Mouse (Mus musculus): ENCODE results near the gene Prph. TPM values are rescaled to one million over a fixed set of nuclear protein-coding genes. Genes with fewer than 3 reads are reported as not detected.
"Not testable (repeated sequence)": the region's sequence is repeated elsewhere in the genome, so short reads cannot be mapped to it uniquely, and the experiment has no call there.

Gene Prph
- polyA plus RNA-seq, 1 experiment = 37.7 TPM

DNA sequence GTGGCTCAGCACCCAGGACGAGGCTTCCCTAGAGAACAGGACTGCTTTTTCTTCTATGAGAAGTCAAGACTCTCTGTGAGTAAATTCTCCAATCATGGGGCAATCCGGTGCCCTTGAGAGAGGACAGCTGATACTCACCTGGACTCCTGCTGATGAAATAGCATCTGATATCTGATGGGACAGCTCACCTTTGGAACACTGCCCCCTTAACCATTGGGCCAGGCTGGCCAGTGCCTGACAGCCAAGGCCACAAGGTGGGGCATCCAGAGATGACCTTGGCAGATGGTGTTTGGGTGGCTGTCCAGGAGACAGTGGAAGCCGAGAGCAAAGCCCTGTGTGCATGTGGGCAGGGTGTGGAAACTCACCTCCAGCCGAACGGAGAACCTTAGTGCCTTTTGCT is 12.6 kb upstream of the Prph start:
- no peak for TF ChIP-seq POLR2A (IDR thresholded peaks at IDR 0.05; ENCODE audit: borderline replicate concordance, insufficient read depth, low read length)
- TF ChIP-seq CTCF (IDR thresholded peaks at IDR 0.05; ENCODE audit: borderline replicate concordance, insufficient read depth, low read depth, low read length) = no peak
- Histone ChIP-seq H3K4me3 (replicated peaks; ENCODE audit: insufficient read depth, low read depth, low read length) (no peak overlapping the region), H3K4me1 (ENCODE audit: control insufficient read depth, insufficient read depth, low read length) (no peaks in the 10 kb centered on the region), H3K27me3 (ENCODE audit: control insufficient read depth, insufficient read depth, low read length) (no peaks in the 10 kb centered on the region), H3K27ac (ENCODE audit: insufficient read depth, low read length) (no peak overlapping the region)
- no peak for DNase-seq
- 82% methylated on average over 5 of the region's 5 CpGs for WGBS

DNA sequence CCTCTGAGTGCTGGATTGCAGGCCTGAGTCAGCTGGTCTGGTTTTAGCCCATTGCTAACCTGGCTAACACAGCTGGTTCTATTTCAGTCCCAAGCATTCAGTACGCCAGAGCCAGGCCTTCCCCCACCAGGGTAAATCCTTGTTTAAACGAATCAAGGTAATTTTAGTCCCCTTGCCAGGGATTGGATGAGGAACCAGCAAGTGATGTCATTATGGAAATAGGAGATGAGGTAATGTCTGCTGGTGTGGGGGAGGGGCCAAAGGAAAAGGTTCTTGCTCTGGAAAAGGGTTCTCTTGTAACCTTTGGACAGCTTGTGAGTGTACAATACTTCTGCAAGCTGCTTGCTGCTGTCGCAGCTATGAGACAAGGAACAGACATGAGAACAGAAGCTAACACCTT is 10.1 kb upstream of the Prph start:
- Histone ChIP-seq H3K4me1 (ENCODE audit: control insufficient read depth, insufficient read depth, low read length) (no peaks in the 10 kb centered on the region), H3K27ac (ENCODE audit: insufficient read depth, low read length) (no peak overlapping the region), H3K4me3 (replicated peaks; ENCODE audit: insufficient read depth, low read depth, low read length) (no peak overlapping the region), H3K27me3 (ENCODE audit: control insufficient read depth, insufficient read depth, low read length) (no peaks in the 10 kb centered on the region)
- no peak for DNase-seq
- TF ChIP-seq CTCF (IDR thresholded peaks at IDR 0.05; ENCODE audit: borderline replicate concordance, insufficient read depth, low read depth, low read length) (no peak), POLR2A (IDR thresholded peaks at IDR 0.05; ENCODE audit: borderline replicate concordance, insufficient read depth, low read length) (no peak)
- WGBS = 83% methylated on average over 3 of the region's 3 CpGs

DNA sequence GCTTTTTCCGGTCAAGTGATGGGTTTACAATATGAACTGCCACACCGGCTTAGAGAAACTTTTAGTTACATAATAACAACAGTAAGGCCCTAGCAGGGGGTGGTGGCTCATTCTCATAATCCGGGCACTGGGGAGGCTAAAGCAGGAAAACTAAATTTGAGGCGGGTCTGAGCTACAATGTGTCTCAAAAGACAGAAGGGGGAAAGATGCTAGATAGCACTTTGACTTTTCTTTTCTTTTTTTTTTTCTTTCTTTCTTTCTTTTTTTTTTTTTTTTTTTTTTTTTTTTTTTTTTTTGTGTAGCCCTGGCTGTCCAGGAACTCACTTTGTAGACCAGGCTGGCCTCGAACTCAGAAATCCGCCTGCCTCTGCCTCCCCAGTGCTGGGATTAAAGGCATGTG is 9.2 kb upstream of the Prph start:
- not testable (repeated sequence) for H3K4me1 ChIP-seq (ENCODE audit: control insufficient read depth, insufficient read depth, low read length); H3K27me3 ChIP-seq (ENCODE audit: control insufficient read depth, insufficient read depth, low read length); H3K27ac ChIP-seq (ENCODE audit: insufficient read depth, low read length); DNase-seq; H3K4me3 ChIP-seq (replicated peaks; ENCODE audit: insufficient read depth, low read depth, low read length)
- WGBS = 80% methylated on average over 6 of the region's 6 CpGs

DNA sequence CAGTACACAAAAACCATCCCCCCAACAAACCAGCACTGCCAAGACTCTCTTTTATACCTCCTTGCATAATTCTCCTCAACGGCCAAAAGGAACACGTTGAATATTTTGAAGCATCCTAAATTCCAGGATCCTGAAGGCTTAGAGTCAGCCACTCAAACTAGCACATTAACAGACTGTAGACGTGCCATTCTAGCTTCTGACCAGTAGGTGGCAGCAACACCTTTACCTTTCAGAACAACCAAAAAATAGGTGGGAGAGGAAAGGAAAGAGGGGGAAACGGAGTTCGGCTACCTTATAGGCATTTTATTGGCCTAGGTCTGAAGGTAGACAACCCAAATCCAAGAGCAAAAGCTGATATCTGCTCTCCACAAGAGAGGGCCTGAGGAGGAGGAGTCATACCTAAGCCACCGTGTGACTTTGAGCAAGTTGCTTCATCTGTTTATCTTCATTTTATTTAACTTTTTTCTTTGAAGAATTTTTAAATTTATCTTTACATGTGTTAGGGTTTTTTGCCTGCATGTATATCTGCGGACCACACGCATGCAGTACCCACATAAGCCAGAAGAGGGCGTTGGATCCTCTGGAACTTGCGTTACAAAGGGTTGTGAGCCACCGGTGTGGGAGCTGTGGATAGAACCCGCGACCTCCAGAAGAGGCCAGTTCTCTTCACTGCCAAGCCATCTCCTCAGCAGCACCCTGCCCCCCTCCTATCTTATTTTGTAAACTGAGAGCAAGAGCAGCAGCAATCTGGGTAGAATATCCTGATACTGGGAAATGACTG is 5.3 kb upstream of the Prph start:
- DNase-seq = peak; percentile 55 to 63
- peak; percentile 58 for TF ChIP-seq CTCF (IDR thresholded peaks at IDR 0.05; ENCODE audit: borderline replicate concordance, insufficient read depth, low read depth, low read length)
- TF ChIP-seq POLR2A (IDR thresholded peaks at IDR 0.05; ENCODE audit: borderline replicate concordance, insufficient read depth, low read length) = no peak
- no peaks in the 10 kb centered on the region for H3K4me1 ChIP-seq (ENCODE audit: control insufficient read depth, insufficient read depth, low read length)
- no peak overlapping the region for H3K27ac ChIP-seq (ENCODE audit: insufficient read depth, low read length)
- WGBS = 36% methylated on average over 13 of the region's 13 CpGs
- H3K27me3 ChIP-seq (ENCODE audit: control insufficient read depth, insufficient read depth, low read length) = no peaks in the 10 kb centered on the region
- no peak overlapping the region for H3K4me3 ChIP-seq (replicated peaks; ENCODE audit: insufficient read depth, low read depth, low read length)

DNA sequence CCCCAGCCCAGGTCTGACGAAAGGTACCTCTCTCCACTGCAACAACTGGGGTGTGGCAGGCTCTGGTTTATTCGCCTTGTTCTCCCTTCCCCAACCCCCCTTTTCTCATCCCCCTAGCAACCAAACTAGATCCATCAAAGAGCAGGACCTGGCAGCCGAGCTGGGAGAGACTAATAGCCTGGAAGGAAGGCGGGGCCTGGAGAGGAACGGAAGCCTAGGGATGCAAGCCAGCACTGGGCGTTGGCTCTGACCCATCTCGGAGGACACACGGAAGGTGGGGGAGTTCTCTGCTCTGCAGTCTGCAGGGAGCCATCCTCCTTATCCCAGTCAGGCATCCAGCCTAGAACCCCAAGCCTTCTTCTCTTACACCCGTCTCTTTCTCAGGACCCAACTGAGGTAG is 1.6 kb upstream of the Prph start:
- Histone ChIP-seq H3K27ac (ENCODE audit: insufficient read depth, low read length) (no peak overlapping the region), H3K4me3 (replicated peaks; ENCODE audit: insufficient read depth, low read depth, low read length) (no peak overlapping the region), H3K4me1 (ENCODE audit: control insufficient read depth, insufficient read depth, low read length) (no peaks in the 10 kb centered on the region; the same call in 1 of the 2 replicates), H3K27me3 (ENCODE audit: control insufficient read depth, insufficient read depth, low read length) (no peaks in the 10 kb centered on the region; the same call in 1 of the 2 replicates)
- DNase-seq = no peak
- WGBS = 38% methylated on average over 9 of the region's 9 CpGs
- TF ChIP-seq POLR2A (IDR thresholded peaks at IDR 0.05; ENCODE audit: borderline replicate concordance, insufficient read depth, low read length) = no peak
- TF ChIP-seq CTCF (IDR thresholded peaks at IDR 0.05; ENCODE audit: borderline replicate concordance, insufficient read depth, low read depth, low read length) = no peak

DNA sequence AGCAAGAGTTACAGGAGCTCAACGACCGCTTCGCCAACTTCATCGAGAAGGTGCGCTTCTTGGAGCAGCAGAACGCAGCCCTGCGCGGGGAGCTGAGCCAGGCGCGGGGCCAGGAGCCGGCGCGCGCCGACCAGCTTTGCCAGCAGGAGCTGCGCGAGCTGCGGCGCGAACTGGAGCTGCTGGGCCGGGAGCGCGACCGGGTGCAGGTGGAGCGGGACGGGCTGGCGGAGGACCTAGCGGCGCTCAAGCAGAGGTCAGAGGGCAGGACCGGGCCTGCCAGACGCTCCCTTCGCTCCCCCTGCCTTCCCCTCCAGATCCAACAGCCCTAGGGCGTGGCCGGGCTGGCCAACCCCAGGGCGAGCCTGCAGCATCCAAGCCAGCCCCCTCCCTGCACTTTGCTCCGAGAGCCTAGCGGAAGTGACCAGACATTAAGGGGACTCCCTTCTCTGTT is 562 bp downstream of the Prph start:
- no peak for TF ChIP-seq POLR2A (IDR thresholded peaks at IDR 0.05; ENCODE audit: borderline replicate concordance, insufficient read depth, low read length)
- TF ChIP-seq CTCF (IDR thresholded peaks at IDR 0.05; ENCODE audit: borderline replicate concordance, insufficient read depth, low read depth, low read length) = no peak
- Histone ChIP-seq H3K27ac (ENCODE audit: insufficient read depth, low read length) (no peak overlapping the region), H3K27me3 (ENCODE audit: control insufficient read depth, insufficient read depth, low read length) (no peaks in the 10 kb centered on the region; the same call in 1 of the 2 replicates), H3K4me1 (ENCODE audit: control insufficient read depth, insufficient read depth, low read length) (no peaks in the 10 kb centered on the region; the same call in 1 of the 2 replicates), H3K4me3 (replicated peaks; ENCODE audit: insufficient read depth, low read depth, low read length) (peak overlapping the region; percentile 25)
- peak; percentile 34 to 42 for DNase-seq
- WGBS = under 1% methylated on average over 37 of the region's 37 CpGs

DNA sequence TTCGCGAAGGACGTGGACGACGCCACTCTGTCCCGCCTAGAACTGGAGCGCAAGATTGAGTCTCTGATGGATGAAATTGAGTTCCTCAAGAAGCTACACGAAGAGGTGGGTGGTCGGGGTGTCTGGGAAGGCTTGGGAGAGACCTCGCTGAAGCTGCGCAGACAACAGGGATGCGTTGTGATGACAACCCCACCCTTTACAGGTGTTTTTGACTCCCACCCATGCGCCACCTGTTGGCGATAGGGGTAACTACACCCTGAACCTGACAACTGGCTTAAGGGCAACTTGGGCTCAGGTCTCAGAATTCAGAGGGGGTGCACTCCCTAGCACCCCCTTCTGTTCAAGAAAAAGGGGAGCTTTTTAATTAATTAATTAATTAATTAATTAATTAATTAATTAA is 1.4 kb downstream of the Prph start:
- H3K4me3 ChIP-seq (replicated peaks; ENCODE audit: insufficient read depth, low read depth, low read length) = no peak overlapping the region
- 6% methylated on average over 14 of the region's 14 CpGs for whole genome bisulfite sequencing
- no peaks in the 10 kb centered on the region; the same call in 1 of the 2 replicates for H3K27me3 ChIP-seq (ENCODE audit: control insufficient read depth, insufficient read depth, low read length)
- peak; percentile 21 to 40 for DNase-seq
- peak; percentile 69 for TF ChIP-seq CTCF (IDR thresholded peaks at IDR 0.05; ENCODE audit: borderline replicate concordance, insufficient read depth, low read depth, low read length)
- TF ChIP-seq POLR2A (IDR thresholded peaks at IDR 0.05; ENCODE audit: borderline replicate concordance, insufficient read depth, low read length) = no peak
- no peaks in the 10 kb centered on the region; the same call in 1 of the 2 replicates for H3K4me1 ChIP-seq (ENCODE audit: control insufficient read depth, insufficient read depth, low read length)
- H3K27ac ChIP-seq (ENCODE audit: insufficient read depth, low read length) = no peak overlapping the region

DNA sequence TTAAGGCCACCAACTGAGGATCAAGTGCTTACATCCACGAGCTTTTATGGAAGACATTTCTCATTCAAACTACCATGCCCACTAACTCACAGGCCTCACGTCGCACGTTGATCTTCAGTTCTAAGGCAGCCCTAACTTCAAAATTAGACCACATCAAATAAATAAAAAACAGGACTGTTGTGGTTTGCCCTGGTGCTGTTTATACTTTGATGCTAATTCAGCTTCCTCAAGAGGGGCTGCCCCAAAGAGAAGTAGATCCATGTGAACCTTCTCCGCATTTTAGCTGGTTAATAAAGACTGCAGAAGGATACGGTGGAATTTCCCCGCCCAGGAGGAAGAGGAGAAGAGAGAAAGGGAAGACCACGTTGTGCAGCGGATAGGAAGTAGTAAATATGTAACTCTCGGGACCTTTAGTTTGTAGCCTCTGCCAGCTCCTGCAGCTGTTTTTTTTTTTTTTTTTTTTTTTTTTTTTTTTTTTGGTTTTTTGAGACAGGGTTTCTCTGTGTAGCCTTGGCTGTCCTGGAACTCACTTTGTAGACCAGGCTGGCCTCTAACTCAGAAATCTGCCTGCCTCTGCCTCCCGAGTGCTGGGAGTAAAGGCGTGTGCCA is 10.7 kb downstream of the Prph start:
- no peak for TF ChIP-seq CTCF (IDR thresholded peaks at IDR 0.05; ENCODE audit: borderline replicate concordance, insufficient read depth, low read depth, low read length)
- no peak for TF ChIP-seq POLR2A (IDR thresholded peaks at IDR 0.05; ENCODE audit: borderline replicate concordance, insufficient read depth, low read length)
- no peak for DNase-seq
- Histone ChIP-seq H3K27ac (ENCODE audit: insufficient read depth, low read length) (no peak overlapping the region), H3K4me1 (ENCODE audit: control insufficient read depth, insufficient read depth, low read length) (no peaks in the 10 kb centered on the region), H3K4me3 (replicated peaks; ENCODE audit: insufficient read depth, low read depth, low read length) (no peak overlapping the region), H3K27me3 (ENCODE audit: control insufficient read depth, insufficient read depth, low read length) (no peaks in the 10 kb centered on the region)
- 73% methylated on average over 12 of the region's 12 CpGs for WGBS

Measured in cerebellum, adult 2 months (tissue).